Mouse (Mus musculus): Measurements from ENCODE around the gene Bcl11a.

DNA sequence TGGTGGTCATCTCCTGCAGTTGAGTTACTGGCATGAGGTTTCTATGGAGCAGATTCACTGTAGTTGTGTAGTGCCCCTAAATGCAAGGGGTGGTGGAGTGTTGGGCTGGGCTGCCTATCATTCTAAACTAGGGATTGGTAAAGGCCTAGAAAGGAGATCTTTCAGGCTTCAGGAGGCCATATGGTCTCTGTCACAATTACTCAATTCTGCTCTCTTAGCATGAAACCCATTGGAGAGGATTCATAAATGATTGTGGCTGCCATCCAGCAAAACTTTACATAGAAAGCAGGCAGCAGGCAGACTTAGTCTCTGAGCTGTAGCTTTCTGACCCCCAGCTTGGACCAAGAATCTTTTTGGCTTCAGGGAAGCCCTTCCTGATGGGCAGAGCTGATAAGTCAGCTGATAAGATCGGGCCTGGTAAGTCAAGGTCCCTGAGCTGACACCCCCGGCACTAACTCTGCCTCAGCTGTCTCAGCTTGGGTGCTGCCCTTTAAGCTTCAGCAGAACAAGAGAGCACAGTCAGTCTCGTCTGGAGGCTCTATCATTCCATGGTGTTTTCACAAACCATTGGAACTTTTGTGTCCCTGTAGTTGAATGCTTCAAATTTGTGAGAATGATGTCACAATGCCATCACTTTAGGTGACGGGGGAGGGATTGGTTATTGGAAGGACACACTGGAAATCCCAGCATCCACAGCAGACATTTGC is 143.9 kb downstream of the Bcl11a start:
- TF ChIP-seq GATA1 (IDR thresholded peaks at IDR 0.05; ENCODE audit: borderline replicate concordance, low read length) (no peak), FLI1 (IDR thresholded peaks at IDR 0.05; ENCODE audit: low read length) (no peak)

Measured in megakaryocyte, embryonic 14.5 days (primary cell).